Mouse (Mus musculus): ENCODE measurements around the gene Me1.

Gene Me1

DNA sequence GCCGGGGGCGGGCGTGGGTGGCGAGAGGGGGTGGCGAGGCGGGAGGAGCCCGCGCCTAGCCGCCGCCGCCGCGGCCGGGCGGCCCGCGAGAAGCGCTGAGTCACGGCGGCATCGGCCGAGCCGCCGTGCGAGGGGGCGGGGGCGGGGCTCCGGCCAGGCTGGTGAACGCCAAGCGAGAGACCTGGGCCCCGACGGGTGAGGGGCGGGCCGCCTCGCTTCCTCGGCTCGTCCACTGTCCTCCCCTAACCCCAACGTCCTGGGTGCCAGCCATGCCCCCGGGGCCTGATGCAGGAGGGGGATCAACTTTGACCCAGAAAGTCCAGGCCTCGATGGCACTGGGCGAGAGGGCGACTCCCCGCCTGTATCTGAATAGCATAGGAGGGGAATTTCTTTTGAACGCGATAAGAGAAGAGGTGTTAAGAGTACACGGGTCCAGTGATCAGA, at the start of gene Me1:
Gene Me1, minus strand, starts transcription at position 136 of the 444 bp plus-strand sequence.
- no peak for DNase-seq (ENCODE audit: low read depth)

- no peak for DNase-seq (ENCODE audit: low read depth)
Measured at GRCm38 (mm10) chr9:86744041-86744440, 48.3 kb upstream of the Me1 start.

DNA sequence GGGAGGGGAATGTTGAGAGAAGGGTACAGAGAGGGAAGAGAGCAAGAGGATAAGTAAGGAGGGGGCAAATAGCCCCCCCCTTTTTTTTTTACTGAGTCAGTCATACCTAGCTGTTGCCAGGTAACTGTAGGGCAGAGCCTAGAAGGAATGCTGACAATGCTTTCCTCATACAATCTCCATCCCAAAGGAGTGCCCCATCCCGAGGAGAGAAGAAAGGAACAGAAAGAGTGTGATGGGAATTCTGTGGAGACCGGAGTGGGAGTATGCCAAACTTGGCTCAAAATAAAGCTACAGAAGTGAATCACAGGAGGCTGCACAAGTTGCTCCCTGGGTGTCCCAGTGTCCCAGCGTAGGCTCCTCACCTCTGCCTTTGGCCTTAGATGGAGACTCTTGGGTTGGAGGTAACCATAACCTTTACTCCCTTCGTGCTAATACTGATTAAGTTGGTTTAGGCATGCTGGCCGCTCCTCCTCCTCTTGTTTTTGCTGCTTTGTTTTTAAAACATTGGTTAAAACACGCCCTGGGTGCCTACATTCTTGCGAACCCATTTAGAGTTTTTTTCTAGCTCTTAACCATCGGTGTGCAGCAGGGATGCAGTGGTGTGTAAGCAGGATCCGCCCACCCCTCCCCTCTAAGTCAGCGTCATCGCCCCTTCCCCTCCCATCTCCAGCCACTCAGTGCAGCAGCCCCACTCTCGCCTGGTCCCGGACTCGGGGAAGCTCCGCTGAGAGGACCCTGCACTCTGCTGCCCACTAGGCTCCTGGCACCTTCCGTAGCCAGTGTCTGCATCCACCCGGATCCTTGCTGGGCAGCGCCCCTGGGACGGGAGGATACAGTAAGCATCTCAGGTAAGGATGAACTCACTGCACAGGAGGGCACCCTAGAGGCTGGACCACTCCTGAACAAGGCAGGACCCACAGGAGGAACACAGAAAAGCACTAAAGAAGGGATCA, 47.5 kb upstream of the Me1 start, which contains the start of gene Prss35:
Gene Prss35, plus strand, starts transcription at position 691 of the 953 bp plus-strand sequence.
- no peak for DNase-seq (ENCODE audit: low read depth)

GRCm38 (mm10) chr9:86739971-86740370, 44.2 kb upstream of the Me1 start:
- no peak for DNase-seq (ENCODE audit: low read depth)

- no peak for DNase-seq (ENCODE audit: low read depth)
Measured at GRCm38 (mm10) chr9:86738801-86739200, 43.0 kb upstream of the Me1 start.

GRCm38 (mm10) chr9:86738067-86738466, 42.3 kb upstream of the Me1 start:
- DNase-seq (ENCODE audit: low read depth) = no peak

DNA sequence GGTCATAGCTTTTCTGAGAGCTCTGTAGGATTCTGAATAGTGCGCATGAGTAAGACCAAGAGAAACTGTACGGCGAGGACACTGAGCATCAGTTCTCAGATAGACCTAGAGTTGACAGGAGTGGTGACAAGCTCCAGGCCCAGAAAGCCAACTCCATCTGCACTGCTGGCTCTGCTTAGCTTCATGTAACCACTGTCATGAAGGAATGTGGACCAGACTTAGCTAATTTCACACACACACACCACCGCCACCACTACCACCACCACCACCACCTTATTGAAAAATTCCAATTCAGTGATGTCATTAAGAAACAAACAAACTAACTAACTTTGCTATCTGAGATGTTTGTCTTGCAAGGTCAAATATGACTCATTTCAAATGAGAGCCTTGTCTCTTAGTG, 41.2 kb upstream of the Me1 start:
- DNase-seq (ENCODE audit: low read depth) = no peak

- DNase-seq (ENCODE audit: low read depth) = no peak
Measured at GRCm38 (mm10) chr9:86734795-86735194, 39.0 kb upstream of the Me1 start.

GRCm38 (mm10) chr9:86734357-86734756, 38.6 kb upstream of the Me1 start:
- DNase-seq (ENCODE audit: low read depth) = no peak

DNA sequence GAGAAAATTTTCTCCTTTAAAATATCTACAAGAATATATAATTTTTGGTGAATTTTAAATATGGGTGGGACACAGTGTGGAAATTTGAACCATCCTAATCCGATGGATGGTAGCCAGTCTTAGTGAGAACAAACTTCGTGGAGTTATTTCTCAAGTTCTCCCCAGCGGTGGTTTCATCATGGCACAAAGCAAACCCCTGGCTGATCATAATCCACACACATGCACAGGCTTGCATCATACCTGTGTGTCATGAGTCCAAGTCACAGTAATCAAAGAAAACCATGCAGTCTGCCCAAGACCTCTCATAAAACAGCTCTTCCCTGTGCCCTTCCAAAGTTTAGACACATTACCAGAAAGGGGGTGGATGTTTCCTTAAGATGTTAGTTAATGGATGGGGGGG, 34.1 kb upstream of the Me1 start:
- no peak for DNase-seq (ENCODE audit: low read depth)

GRCm38 (mm10) chr9:86729084-86729483, 33.3 kb upstream of the Me1 start:
- no peak for DNase-seq (ENCODE audit: low read depth)

DNA sequence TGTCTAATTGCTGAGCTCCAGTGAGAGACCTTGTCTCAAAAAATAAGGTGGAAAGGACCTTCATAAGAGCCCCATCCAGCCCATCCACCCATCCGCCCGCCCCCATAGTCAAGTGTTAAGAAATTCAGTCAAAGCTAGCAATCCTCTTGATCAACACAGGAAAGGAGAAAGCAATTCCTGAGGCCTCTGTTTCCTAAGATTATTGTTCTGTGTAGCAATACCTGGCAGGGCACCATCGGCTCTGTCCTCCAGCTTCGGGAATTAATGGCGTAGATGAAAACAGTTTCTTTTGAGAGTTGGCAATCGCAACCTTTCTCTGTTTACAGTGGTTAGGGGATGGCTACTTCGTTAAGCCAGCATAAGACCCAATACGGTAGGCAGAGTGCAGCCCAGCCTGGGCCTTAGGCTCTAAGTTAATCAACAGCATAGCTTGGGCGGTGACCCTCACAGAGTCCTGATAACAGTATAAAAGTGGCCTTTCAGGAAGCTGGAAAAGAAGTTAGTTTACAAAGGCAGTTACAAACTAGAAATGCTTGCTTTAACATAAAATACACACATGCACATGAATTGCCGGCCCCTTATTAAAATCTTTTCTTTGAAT, 32.6 kb upstream of the Me1 start:
- DNase-seq (ENCODE audit: low read depth) = no peak

DNA sequence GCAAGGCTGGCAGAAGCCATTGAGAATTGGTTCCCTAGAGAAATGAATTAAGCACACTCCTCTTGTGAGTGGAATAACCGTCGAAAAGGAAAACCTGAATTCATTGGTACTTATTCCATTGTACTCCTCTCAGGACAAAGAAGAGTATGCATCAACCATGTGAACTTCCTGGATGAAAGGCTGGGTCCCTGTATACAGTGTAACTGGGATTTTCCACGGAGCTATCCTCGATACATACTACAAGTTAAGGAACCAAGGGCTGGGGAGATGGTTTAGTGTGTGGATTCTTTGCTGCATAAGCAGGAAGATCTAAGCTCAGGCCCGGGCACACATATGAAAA, 30.6 kb upstream of the Me1 start:
- no peak for DNase-seq (ENCODE audit: low read depth)

GRCm38 (mm10) chr9:86725604-86726380, 30.0 kb upstream of the Me1 start:
- DNase-seq (ENCODE audit: low read depth) = no peak

DNA sequence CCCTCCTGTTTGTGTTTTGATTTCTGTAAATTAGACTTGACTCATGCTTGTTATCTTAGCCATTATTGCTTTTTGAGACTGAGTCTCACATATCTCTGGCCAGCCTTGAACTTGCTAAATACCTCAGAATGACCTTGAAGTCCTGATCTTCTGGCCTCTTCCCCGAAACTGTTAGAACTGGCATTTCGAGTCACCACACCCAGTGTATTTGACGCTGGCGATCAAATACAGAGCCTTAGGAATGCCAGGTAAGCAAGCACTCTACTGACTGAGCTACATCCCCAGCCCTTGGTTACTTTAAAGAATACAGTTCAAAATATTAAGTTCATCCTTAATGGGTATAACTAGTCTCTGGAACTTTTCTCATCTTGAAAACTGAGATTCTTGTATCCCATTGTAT, 29.3 kb upstream of the Me1 start:
- no peak for DNase-seq (ENCODE audit: low read depth)

DNA sequence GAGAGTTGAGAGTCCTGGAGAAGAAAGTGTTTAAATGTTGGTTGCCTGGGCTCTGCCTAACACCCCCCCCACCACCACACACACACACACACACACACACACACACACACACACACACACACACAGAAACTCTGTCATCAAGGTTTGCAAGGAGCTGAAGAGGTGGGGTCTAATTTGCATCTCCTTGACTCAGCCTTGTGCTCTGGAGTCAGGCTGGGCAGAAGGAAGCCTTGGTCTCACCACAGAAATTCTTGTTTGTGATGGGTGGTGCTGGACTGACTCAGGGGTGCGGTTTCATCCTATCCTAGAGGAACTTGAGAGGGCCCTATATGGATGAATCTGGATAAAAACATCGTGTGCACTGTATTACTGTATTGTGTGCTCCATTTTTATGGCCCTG, 25.0 kb upstream of the Me1 start:
- DNase-seq (ENCODE audit: low read depth) = no peak

GRCm38 (mm10) chr9:86720227-86720626, 24.5 kb upstream of the Me1 start:
- no peak for DNase-seq (ENCODE audit: low read depth)

DNA sequence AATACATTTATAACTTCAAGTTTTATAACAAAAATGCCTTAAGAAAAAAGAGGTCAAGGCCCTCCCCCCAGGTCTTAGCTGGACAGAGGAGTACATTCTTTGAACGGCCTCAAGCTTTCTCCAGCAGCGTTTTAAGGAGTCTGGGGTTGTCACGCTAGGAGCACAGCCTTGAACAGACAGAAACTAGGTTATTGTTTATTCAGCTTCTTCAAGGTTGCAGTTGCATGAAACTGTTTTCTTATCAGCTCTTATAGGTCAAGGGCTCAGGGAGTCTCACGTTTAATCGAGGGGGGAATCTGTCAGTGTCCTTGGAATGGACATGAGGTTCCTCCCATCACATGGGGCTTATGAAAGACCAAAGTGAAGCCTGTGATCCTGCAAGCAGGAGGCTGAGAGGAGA, 21.4 kb upstream of the Me1 start:
- no peak for DNase-seq (ENCODE audit: low read depth)

DNA sequence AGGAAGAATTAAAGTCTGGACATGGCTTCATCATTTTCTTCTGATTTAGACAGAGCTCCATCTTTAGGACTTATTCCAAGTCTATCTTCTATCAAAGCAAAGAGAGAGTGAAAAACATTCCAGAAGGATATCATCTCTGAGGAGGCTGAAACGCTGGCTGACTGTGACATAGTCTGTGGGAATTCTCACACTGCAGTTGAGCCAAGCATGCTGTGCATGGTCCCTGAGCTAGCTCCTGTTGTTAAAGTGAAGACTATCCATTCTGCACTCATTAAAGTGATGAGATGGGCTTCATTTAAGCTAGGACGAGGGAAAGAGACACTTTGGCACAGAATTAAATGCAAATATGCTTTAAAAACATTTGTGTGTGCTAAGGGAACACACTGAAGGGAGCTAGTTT, 20.8 kb upstream of the Me1 start:
- DNase-seq (ENCODE audit: low read depth) = no peak

GRCm38 (mm10) chr9:86714089-86714488, 18.3 kb upstream of the Me1 start:
- no peak for DNase-seq (ENCODE audit: low read depth)

DNA sequence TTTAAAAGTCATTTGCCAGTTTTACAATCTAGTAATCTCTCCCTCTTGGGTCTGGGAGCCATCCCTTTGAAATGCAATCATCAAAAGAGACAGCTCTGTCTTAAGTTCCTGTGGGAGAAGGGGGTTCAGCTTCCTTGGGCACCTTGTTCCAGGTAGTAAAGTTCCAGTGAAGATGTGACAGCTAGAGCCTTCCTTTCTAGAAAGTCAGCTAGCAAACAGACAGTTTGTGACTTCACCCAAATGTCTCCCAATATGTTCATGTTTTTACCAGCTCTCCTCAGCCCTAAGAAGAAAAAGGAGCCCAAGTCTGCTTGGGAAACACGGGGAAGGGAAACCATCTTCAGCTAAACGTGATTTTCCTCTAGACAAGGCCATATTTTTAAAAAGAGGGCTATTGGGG, 16.9 kb upstream of the Me1 start:
- no peak for DNase-seq (ENCODE audit: low read depth)

- DNase-seq (ENCODE audit: low read depth) = no peak
Measured at GRCm38 (mm10) chr9:86710091-86710634, 14.4 kb upstream of the Me1 start.
